Comparison of ENCODE assay signal across 9 mouse cellular contexts in the genomic region with DNA sequence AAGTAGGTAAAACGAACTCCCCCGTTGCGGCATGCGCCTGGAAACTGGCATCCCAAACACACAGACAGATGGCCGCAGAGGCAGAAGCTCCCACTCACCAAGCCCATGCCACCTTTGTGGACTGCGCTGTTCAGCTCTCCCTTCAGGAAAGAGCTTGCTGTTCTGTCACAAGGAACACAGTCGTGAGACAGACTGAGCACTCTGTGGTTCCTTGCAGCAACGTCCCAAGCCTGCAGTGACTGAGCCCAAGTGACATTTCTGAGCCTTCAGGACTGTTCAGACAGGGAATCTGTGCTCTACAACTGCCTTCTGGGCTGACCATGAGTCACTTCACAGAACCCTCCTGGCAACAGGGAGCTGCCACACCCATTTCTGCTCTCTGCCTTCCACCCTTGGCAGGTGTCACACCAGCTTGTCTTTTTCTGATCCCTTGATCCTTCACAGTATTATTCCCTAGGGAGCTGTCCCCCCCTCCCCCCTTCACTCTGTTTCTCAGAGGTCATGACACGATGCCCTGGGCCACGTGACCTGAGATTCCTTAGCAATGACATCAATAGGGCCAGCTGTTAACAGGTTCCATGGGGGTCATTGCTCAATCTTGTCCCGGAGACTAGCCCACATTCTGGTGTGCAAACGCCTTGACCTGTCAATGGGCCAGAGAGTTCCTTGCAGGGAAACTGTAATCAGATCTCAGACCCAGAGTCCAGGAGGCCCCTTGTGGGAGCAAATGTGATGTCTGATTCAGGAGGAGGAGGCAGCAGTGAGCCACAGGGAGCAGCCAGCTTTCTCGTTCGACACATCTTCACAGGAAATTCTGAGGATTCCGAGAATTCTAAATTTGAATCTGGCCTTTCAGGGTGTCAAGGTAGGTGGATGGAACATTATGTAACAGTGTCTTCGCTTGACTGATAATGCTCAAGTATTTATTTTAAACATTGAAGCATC. TPM values are rescaled to one million over a fixed set of nuclear protein-coding genes. Genes with fewer than 3 reads are reported as not detected.
DNase-seq lines count a peak whose midpoint lies in the region; ATAC-seq and TF ChIP-seq lines count a peak whose summit lies in the region.
"Had no signal": no experiment of that assay in that cellular context is flagged by ENCODE, and none has a peak within 500 bp of the region (broad histone marks: within the 10 kb centered on the region; RNA-seq: fewer than 3 reads in every experiment).

No protein-coding gene starts in this region.

- no peak; the same call in 1 of the 2 replicates for TF ChIP-seq CTCF in liver, adult 2 months (IDR thresholded peaks at IDR 0.05; ENCODE audit: low read depth, low read length)

- DNase-seq in liver, adult 2 months (ENCODE audit: extremely low read depth, low read depth, low spot score) = peak; percentile 69
- peak; percentile 65 for DNase-seq in adipocyte (ENCODE audit: low spot score)
- DNase-seq in embryo, embryonic 10.5 days (ENCODE audit: low spot score) = peak; percentile 84
- peak; percentile 54 to 79 for DNase-seq in left cerebral cortex, postnatal 14 days (ENCODE audit: low spot score in 2 of 2)
- DNase-seq in telencephalon, adult 2 months (ENCODE audit: low read depth, low spot score) = peak; percentile 81
- no peak for DNase-seq in spleen, postnatal 14 days (ENCODE audit: low spot score in 2 of 2)
- DNase-seq: liver, embryonic 13.5 days had no signal

- H3K4me3 ChIP-seq in liver, adult 2 months (ENCODE audit: insufficient read depth, low read depth, low read length) = no peak overlapping the region
- H3K4me3 ChIP-seq in liver, embryonic 12.5 days = no peak overlapping the region
- H3K4me3 ChIP-seq in heart, embryonic 15.5 days = no peak overlapping the region
- H3K4me3 ChIP-seq: liver, embryonic 13.5 days had no signal

- no peak overlapping the region for H3K4me2 ChIP-seq in liver, embryonic 12.5 days
- no peak overlapping the region for H3K4me2 ChIP-seq in heart, embryonic 15.5 days
- H3K4me2 ChIP-seq: liver, embryonic 13.5 days had no signal

- 53% methylated on average over 16 of the region's 16 CpGs for WGBS in liver, adult 2 months
- whole genome bisulfite sequencing in liver, embryonic 12.5 days (ENCODE audit: insufficient replicate concordance) = 41% methylated on average over 16 of the region's 16 CpGs
- 46% methylated on average over 16 of the region's 16 CpGs for WGBS in heart, embryonic 15.5 days

- ATAC-seq in liver, embryonic 12.5 days = no peak
- peak; percentile 25; the same call in 1 of the 2 replicates for ATAC-seq in heart, embryonic 15.5 days (replicated peaks; ENCODE audit: insufficient number of reproducible peaks, insufficient read depth, low FRiP score, low read depth)

- TF ChIP-seq POLR2A in liver, adult 2 months (IDR thresholded peaks at IDR 0.05; ENCODE audit: extremely low read depth, insufficient read depth, low read length) = no peak

- no peak overlapping the region for H3K27ac ChIP-seq in liver, adult 2 months (replicated peaks; ENCODE audit: insufficient read depth, low read depth, low read length)
- H3K27ac ChIP-seq in liver, embryonic 12.5 days = no peak overlapping the region
- peak overlapping the region; percentile 34; the same call in 1 of the 2 replicates for H3K27ac ChIP-seq in heart, embryonic 15.5 days
- H3K27ac ChIP-seq: liver, embryonic 13.5 days had no signal

- H3K27me3 ChIP-seq in liver, adult 2 months (ENCODE audit: control insufficient read depth, insufficient read depth, low read length) = no peaks in the 10 kb centered on the region
- no peaks in the 10 kb centered on the region; the same call in 1 of the 2 replicates for H3K27me3 ChIP-seq in liver, embryonic 12.5 days (replicated peaks)
- H3K27me3 ChIP-seq in heart, embryonic 15.5 days = no peaks in the 10 kb centered on the region
- H3K27me3 ChIP-seq: liver, embryonic 13.5 days had no signal

- H3K9me3 ChIP-seq in liver, embryonic 12.5 days (replicated peaks) = no peaks in the 10 kb centered on the region
- H3K9me3 ChIP-seq in heart, embryonic 15.5 days (replicated peaks) = no peaks in the 10 kb centered on the region
- H3K9me3 ChIP-seq: liver, embryonic 13.5 days had no signal

- H3K9ac ChIP-seq in liver, adult 2 months (ENCODE audit: low read depth, low read length) = no peak overlapping the region
- H3K9ac ChIP-seq in liver, embryonic 12.5 days = no peak overlapping the region
- H3K9ac ChIP-seq in heart, embryonic 15.5 days = no peak overlapping the region
- H3K9ac ChIP-seq: liver, embryonic 13.5 days had no signal

- intact Hi-C loops in left cerebral cortex, postnatal 14 days (cut with DNase I) = no loop called here

- H3K79me2 ChIP-seq in liver, adult 2 months (ENCODE audit: control insufficient read depth, insufficient read depth, low read length) = no peaks in the 10 kb centered on the region

- peaks cover 13% of the 10 kb centered on the region for H3K4me1 ChIP-seq in liver, adult 2 months (ENCODE audit: control insufficient read depth, insufficient read depth, low read length)
- H3K4me1 ChIP-seq in liver, embryonic 12.5 days = no peaks in the 10 kb centered on the region; the same call in 1 of the 2 replicates
- peaks cover 23% of the 10 kb centered on the region for H3K4me1 ChIP-seq in heart, embryonic 15.5 days (replicated peaks)

- no peaks in the 10 kb centered on the region for H3K36me3 ChIP-seq in liver, adult 2 months (ENCODE audit: control insufficient read depth, insufficient read depth, low read length)
- no peaks in the 10 kb centered on the region for H3K36me3 ChIP-seq in liver, embryonic 12.5 days
- no peaks in the 10 kb centered on the region for H3K36me3 ChIP-seq in heart, embryonic 15.5 days
- H3K36me3 ChIP-seq: liver, embryonic 13.5 days had no signal

RNA-seq across cellular contexts. Expression of gene E2f6, which starts 39.9 kb away (rescaled TPM):
- 8.8 and 11.5 TPM in 2 replicates for total RNA-seq in liver, adult 2 months (2014; rRNA removed)
- polyA plus RNA-seq in liver, adult 2 months (2012; rRNA removed) = 10.8 and 10.9 TPM in 2 replicates
- polyA plus RNA-seq in liver, embryonic 12.5 days (2016; fragmentation: Nextera tagmentation; extraction: Ambion mirVana) = 39.8 TPM in 2 replicates
- polyA plus RNA-seq in heart, embryonic 15.5 days (2015; fragmentation: Nextera tagmentation; extraction: Ambion mirVana) = 40.5 and 43.8 TPM in 2 replicates
- total RNA-seq in left cerebral cortex, postnatal 14 days (2021) = 10 to 100 TPM; 23.8 to 26.5 TPM

RNA-seq across cellular contexts. Expression of gene Rock2, which starts 44.0 kb away (rescaled TPM):
- total RNA-seq in liver, adult 2 months (2014; rRNA removed) = 11.7 and 14.5 TPM in 2 replicates
- polyA plus RNA-seq in liver, adult 2 months (2012; rRNA removed) = 1.5 and 1.7 TPM in 2 replicates
- 14.3 and 14.4 TPM in 2 replicates for polyA plus RNA-seq in liver, embryonic 12.5 days (2016; fragmentation: Nextera tagmentation; extraction: Ambion mirVana)
- polyA plus RNA-seq in heart, embryonic 15.5 days (2015; fragmentation: Nextera tagmentation; extraction: Ambion mirVana) = 21.0 and 22.4 TPM in 2 replicates
- 10 to 100 TPM; 91.6 to 95.2 TPM for total RNA-seq in left cerebral cortex, postnatal 14 days (2021)

RNA-seq across cellular contexts. Expression of gene Greb1, which starts 50.0 kb away (rescaled TPM):
- 0.09 TPM in 1 of 2 replicates, not detected in the other for total RNA-seq in liver, adult 2 months (2014; rRNA removed)
- polyA plus RNA-seq in liver, adult 2 months (2012; rRNA removed) = 0.02 and 0.09 TPM in 2 replicates
- 1.7 and 1.9 TPM in 2 replicates for polyA plus RNA-seq in liver, embryonic 12.5 days (2016; fragmentation: Nextera tagmentation; extraction: Ambion mirVana)
- 0.24 and 0.72 TPM in 2 replicates for polyA plus RNA-seq in heart, embryonic 15.5 days (2015; fragmentation: Nextera tagmentation; extraction: Ambion mirVana)
- total RNA-seq in left cerebral cortex, postnatal 14 days (2021) = under 1 TPM; 0.57 to 0.75 TPM

Comparison
In these comparisons a context has a peak if more than half of its experiments do, and no peak if none do; other contexts are left out.
1. DNase-seq: peak in liver, adult 2 months (single experiment), adipocyte (single experiment), embryo, embryonic 10.5 days (single experiment), left cerebral cortex, postnatal 14 days (2 of 2) and telencephalon, adult 2 months (single experiment); none in spleen, postnatal 14 days (0 of 2).